Mouse (Mus musculus) thymus, postnatal 36 days (tissue): ENCODE data around the gene Pdp2.
"Not testable (repeated sequence)": the region's sequence is repeated elsewhere in the genome, so short reads cannot be mapped to it uniquely, and the experiment has no call there.

Experiments
- DNase-seq, 2 experiments: peaks; one replicate each; pipeline ENCODE4 v3.0.0; 2022; ENCODE audit warnings: mixed read lengths in 2 of 2

Gene Pdp2

GRCm38 (mm10) chr8:104635004-104635710, 43.9 kb downstream of the Pdp2 start:
- DNase-seq = no peak

- no peak for DNase-seq
Observed at GRCm38 (mm10) chr8:104638010-104638409, 46.8 kb downstream of the Pdp2 start.

GRCm38 (mm10) chr8:104640241-104640640, 49.0 kb downstream of the Pdp2 start:
- no peak for DNase-seq

GRCm38 (mm10) chr8:104640831-104641370, 49.6 kb downstream of the Pdp2 start:
- DNase-seq = no peak

DNA sequence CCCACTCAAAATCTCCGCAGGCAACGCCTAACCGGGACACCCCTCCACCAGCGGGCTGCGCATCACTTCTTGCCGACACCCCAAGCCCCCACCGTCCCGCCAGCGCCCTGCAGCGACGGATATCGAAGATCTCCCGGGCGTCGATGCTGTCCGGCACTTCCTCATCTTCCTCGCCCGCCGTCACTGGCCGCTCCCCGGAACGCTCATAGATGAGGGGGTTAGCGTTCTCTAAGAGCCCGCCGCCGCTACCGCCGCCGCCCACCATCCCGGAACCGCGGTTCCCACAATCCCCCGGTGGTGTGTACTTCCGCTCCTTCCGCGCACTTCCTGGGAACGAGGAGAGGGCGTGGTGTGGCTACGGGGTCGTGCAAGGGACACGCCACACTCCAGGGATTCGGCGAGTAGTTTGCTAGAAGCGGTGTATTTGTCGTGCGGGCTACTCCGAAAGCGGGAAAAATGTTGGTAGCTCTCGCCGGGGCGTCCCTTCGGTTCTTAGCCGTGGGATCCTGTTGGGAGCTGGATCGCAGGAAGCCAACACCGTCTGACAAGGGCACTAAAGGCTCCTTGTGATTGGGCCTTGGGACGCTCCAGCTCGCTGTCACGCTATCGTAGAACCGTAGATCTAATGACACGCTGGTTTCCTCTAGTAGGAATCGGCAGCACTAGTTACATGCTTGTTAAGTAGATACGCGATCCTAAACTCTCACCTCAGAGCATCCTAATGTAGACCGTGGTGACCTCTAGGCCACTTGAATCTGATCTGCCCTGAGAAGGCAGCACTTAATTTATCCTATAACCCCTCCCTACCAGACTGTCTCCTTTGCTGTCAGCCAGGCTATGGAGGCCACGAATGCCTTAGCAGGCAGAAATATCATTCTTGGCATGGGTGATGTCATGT, 50.4 kb downstream of the Pdp2 start, which contains the start of gene Ciao2b:
Gene Ciao2b (minus strand): TSS at position 540 of the 898 bp plus-strand sequence.
- DNase-seq = peak; percentile 87

DNA sequence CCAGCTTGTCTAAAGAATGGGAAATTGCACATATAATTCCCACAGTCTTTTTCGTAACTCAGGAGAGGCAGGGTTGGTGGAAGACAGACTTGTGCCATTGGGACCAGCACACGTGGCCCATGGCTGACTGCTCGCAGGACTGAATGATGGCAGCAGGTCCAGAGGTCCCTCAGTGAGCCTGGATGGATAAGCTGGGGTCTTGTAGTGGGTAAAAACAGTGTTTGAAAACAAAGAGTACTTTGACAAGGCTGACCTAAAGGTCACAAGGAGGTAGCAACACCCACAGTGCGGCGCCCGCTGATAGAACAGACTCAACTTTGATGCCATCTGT, 51.0 kb downstream of the Pdp2 start:
- DNase-seq = no peak

DNA sequence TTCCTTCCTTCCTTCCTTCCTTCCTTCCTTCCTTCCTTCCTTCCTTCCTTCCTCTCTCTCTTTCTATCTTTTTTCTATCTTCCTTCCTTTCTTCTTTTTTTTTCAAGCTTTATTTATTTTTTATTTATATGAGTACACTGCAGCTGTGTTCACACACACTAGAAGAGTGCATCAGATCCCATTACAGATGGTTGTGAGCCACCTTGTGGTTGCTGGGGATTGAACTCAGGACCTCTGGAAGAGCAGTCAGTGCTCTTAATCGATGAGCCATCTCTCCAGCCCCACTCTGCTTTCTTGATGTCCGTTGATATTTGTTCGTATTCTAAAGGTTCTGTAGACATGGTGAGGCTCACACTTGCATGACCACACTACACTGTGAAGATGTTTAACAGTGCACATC, 52.9 kb downstream of the Pdp2 start:
- DNase-seq = not testable (repeated sequence)
